Mouse (Mus musculus) left cerebral cortex, postnatal 36 days (tissue): ENCODE data around the gene Sema6b. TPM values are rescaled to one million over a fixed set of nuclear protein-coding genes. Genes with fewer than 3 reads are reported as not detected.
A peak's percentile ranks its signal among the peaks of the same experiment; 100 is the strongest.
"Not testable (repeated sequence)": the region's sequence is repeated elsewhere in the genome, so short reads cannot be mapped to it uniquely, and the experiment has no call there.

ENCODE experiments used
- DNase-seq, 2 experiments: peaks; one replicate each; pipeline ENCODE4 v3.0.0; 2021 to 2022; ENCODE audit warnings: low spot score in 2 of 2, mixed read lengths in 1 of 2
- intact Hi-C: fragments of 180-260 bp; cut with DNase I; formaldehyde crosslinking; loops from one replicate; pipeline ENCODE4 v1.15.1; 2025
- microRNA-seq: library from miRNA; unstranded; fragments of <30 nt; microRNA quantifications from one replicate; pipeline ENCODE4 v1.2.0, GENCODE M21; 2022
- total RNA-seq, 2 experiments: library from RNA; stranded (reverse); gene quantifications; 2 replicates each; pipeline ENCODE4 v1.2.3; 2021

Sema6b gene
- total RNA-seq, 2 experiments from 2014 or later, result 131 to 144 TPM

DNA sequence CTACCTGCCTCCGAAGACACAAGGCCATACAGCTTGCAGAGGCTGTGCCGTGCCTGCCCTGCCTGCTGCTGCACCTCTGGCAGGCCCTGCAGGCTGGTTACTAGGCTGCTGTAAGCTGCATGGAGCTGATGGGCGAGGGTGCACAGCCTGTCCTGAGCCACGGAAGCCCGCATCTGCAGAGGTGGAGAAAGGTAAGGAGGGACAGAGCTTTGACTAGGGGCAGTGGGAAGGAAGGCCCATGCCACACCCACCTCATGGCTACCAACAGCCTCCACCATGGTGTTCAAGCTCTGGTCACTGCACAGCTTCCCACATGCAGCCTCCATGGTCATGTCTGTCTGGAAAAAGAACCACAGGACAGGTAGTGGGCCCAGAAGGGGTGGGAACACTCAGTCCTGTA, 38.0 kb downstream of the Sema6b start:
- no peak for DNase-seq
- intact Hi-C loops, result no loop called here

- intact Hi-C loops, result no loop called here
- DNase-seq, result no peak
Measured at GRCm38 (mm10) chr17:56100811-56101210, 39.3 kb downstream of the Sema6b start.

DNA sequence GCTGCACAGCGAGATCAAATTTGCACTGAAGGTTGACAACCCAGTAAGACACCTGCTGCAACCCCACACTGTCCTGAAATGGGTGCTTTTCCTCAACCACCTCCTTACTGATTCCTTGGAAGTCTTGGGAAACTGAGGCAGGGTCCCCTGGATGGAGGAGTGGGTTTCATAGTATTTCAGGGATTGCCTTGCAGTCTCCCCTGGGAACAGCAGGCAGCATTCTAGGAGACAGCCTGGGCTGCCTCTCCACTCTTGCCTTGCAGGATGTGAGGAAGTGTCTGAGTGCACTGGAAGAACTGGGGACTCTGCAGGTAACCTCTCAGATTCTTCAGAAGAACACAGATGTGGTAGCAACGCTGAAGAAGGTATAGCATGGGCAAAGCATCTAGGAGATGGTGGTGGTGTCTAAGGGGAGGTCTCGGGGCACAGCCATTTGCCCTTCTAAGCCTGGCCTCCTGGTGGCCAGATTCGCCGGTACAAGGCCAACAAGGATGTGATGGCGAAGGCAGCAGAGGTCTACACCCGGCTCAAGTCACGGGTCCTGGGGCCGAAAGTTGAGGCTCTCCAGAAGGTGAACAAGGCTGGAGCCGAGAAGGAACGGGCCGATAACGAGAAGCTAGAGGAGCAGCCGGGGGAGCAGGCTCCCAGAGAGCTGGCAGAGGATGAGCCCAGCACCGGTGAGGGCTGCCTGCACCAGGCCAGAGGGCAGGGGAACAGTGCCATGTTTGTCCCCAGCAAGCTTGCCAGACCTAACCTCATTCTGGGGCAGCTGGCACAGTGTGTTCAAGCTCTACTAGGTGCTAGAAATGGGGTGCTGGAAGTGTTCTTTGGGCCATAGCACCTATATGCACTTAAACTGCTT, 41.2 kb downstream of the Sema6b start:
- intact Hi-C loops, result no loop called here
- no peak for DNase-seq

DNA sequence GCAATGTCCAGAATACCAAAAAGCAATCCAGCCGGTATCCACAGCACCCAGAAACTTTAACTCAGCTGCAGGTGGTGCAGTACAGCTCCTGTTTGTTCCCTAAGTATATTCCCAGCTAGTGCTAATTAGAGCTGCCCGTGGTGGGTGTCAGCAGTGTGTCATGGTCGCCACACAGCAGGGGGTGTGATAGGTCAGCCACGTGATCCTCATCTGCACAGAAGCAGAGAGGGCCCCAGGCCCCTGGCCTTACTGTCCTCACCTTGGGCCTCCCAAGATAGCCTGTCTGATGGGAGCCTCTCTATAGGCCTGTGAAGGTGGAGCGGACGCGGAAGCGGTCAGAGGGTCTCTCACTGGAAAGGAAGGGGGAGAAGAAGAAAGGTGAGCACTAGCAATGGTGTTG, 42.0 kb downstream of the Sema6b start:
- DNase-seq, result no peak
- intact Hi-C loops, result no loop called here

- intact Hi-C loops, result no loop called here
- no peak for DNase-seq
Measured at GRCm38 (mm10) chr17:56096883-56097282, 43.3 kb downstream of the Sema6b start.

DNA sequence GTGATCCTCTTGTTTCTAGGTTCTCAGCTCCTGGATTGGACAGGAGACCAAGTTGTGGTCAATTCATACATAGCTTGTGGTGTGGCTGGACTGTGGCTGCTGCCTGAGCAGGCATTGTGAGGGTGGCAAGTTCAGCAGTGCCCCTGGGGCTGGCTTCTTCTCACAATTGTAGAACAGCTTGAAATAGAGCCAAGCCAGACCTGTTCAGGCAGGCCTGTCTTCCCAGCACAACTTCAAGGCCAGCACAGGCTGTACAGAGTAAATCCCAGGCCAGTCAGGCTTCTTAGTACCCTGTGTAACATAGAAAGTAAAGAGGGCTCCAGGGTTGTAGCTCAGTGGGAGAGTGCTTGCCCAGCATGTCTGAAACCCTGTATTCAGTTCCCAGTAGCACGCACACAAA, 47.3 kb downstream of the Sema6b start:
- DNase-seq, result no peak
- intact Hi-C loops, result no loop called here

- intact Hi-C loops, result no loop called here
- DNase-seq, result no peak
Measured at GRCm38 (mm10) chr17:56092312-56092711, 47.8 kb downstream of the Sema6b start.

DNA sequence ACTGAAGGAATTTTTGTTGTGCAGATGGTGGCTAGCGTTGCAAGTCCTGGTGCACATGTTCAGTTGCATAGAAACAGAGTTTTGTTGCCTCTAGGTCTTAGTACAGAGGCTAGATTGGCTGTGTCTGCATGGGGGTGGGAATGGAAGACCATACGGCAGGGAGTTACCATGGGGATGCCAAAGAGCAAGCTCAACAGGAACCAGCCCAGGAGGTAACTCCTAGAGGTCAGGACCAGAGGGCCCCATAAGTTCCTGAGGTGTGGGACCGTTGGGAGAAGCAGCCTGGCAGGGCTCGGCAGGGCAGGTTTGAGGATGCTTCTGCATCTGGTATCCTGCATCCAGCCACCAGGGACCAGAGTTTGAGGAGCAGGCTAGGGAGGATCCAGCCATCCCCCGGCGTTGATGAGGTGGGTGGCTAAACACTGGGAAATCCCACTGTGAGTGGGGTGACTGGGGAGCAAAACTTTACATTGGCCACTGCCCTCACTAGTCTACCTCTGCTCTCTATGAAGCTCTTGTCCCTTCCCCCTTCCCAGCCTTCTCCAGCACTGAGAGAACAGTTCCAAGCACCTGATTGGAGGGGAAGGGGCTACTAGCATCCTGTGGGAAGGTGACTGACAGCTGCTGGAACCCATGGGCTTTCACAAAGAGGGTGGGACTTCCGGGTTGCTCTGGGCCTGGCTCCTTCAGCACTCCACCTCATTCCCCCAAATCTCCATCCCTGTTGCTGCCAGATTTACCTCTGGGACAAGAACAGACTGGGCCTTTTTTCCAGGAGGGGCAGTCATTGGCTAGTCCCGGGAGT, 59.2 kb downstream of the Sema6b start:
- peak; percentile 43 to 51 for DNase-seq
- intact Hi-C loops, result no loop called here

GRCm38 (mm10) chr17:56079921-56080320, 60.2 kb downstream of the Sema6b start:
- DNase-seq, result no peak
- intact Hi-C loops, result no loop called here

DNA sequence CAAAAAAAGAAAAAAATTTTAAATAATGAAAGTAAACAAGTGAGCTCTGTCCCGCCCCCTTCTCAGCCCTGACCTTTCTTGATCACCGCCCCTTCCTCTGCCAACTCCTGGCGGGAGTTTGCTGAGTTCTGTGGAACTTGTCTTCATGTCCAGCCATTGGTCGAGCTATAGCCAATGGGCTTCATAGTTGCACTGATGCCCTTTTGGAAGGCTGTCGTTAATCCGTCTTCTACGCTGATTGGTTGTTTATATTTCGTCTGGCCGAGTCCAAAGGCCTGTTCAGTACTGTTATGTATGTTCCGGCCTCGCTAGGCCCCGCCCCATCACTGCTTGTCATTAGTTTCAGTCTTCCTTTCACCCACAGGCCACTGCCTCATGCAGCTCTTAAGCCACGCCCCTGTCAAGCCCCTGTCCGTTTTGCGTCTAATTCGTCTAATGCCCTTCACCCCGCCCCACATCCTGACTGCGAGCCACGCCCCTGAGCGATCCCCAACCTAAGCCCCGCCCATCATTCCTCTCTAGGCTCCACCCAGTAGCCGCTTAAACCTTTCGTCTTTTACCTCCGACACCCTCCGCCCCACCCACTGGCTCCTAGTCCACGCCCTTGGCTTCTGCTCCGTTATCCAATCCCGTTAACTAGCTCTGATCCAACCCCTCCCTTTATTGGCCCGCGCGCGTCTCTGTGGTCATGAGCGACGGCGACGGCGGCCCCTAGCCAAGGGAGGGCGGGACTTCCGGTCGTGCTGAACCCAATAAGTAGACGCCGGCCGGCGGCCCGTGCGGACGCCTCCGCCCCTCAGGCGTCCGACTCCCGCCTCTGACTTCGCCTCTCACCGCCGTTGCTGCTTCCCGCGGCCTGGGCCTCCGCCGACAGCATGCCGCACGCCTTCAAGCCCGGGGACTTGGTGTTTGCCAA, 61.0 kb downstream of the Sema6b start, which contains the start of gene Hdgfl2:
Gene Hdgfl2, plus strand, starts transcription at position 755 of the 916 bp plus-strand sequence.
- DNase-seq, result peak; percentile 98 to 99
- intact Hi-C loops, result no loop called here

- DNase-seq, intact Hi-C loops: not testable (repeated sequence)
Measured at GRCm38 (mm10) chr17:56078361-56078760, 61.8 kb downstream of the Sema6b start.

GRCm38 (mm10) chr17:56077523-56077922, 62.6 kb downstream of the Sema6b start:
- intact Hi-C loops, result no loop called here
- no peak for DNase-seq

DNA sequence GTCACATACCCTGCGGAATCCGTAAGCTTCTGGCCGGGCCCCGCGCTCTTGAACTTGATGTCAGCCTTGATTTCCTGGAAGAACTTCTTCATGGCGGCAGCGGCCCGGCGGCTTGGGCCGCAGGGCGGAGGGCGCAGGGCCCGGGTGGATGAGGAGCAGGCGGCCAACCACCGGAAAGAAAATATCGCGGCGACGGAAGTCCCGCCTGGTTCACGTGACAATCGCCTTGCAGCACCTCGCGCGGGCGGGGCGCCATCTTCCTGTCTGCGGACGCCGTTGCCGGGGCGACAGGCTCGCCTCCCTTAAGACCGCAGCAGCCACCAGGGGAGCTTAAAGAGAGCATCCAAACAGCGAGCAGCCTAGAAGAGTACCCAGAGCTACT, 65.3 kb downstream of the Sema6b start, which contains the start of gene Ubxn6:
Gene Ubxn6, minus strand, starts transcription at position 202 of the 382 bp plus-strand sequence.
- DNase-seq, result peak; percentile 98
- intact Hi-C loops, result loop anchor here (2.0 kb wide), 1 partner anchor 34 kb away; the partner anchor contains the start of gene Chaf1a

DNA sequence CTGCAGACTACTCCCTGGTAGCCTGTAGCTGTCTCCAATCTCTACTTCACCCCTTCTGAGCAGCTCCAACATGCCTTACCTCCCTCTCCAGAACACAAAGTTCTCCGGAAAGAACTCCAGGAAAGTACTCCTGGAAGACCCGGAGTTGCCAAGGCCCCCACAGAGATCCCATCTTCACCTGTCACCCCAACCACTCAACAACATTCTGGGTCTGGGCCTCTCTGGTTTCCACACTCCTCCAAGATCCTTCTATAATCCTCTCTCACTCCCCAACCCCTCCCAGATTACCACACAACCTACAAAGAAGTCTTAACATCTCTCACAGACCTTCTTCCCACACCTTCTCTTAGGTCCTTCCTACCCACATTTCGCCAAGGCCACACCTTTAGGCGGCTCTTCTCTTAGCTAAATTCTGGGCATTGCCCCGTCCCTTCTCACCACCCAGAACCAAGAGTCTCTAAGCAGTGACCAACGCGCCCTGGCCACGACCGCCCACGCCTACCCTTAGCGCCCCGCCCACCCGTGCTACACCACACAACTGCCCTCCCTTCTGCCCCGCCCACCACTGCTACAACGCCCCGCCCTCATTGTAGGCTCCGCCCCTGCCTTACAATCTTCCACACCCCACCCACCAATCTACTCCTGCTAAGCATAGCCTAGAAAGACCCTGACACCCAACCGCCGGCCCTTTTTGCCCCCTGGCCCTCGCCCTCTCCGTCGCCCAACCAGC, 65.9 kb downstream of the Sema6b start:
- DNase-seq, result peak in 1 of 2 experiments; percentile 68
- intact Hi-C loops, result loop anchor here (2.0 kb wide), 1 partner anchor 33 kb away; the partner anchor contains the start of gene Chaf1a

Small RNA genes lying within 50 kb of the gene (microRNA-seq; reads per million reads assigned to microRNA genes)
- not detected for gene Gm44397

Other genes starting within 250 kb of the Sema6b start
- gene Zfp959, start 248.2 kb downstream of the Sema6b start, total RNA-seq, result 1 to 10 TPM; 6.5 to 7.7 TPM
- 1 to 10 TPM; 3.5 to 3.8 TPM for gene Zfp119b, start 190.8 kb downstream of the Sema6b start, total RNA-seq
- gene Ebi3, start 187.7 kb downstream of the Sema6b start, total RNA-seq, result 1 to 10 TPM; 1.9 to 2.0 TPM
- gene Yju2, start 181.2 kb downstream of the Sema6b start, total RNA-seq, result 10 to 100 TPM; 14.1 to 15.8 TPM
- gene Shd, start 169.9 kb downstream of the Sema6b start, total RNA-seq, result 10 to 100 TPM; 34.0 to 42.4 TPM
- 10 to 100 TPM; 75.0 to 97.4 TPM for gene Fsd1, start 153.8 kb downstream of the Sema6b start, total RNA-seq
- 1 to 10 TPM; 2.3 to 3.1 TPM for gene Stap2, start 134.8 kb downstream of the Sema6b start, total RNA-seq
- gene Mpnd, start 134.6 kb downstream of the Sema6b start, total RNA-seq, result 100 to 1,000 TPM in 1 of 2 experiments, 10 to 100 TPM in 1; 92.7 to 105 TPM
- 10 to 100 TPM; 39.3 to 45.1 TPM for gene Sh3gl1, start 103.7 kb downstream of the Sema6b start, total RNA-seq
- 1 to 10 TPM; 2.2 to 2.7 TPM for gene Chaf1a, start 99.9 kb downstream of the Sema6b start, total RNA-seq
- gene Ubxn6, start 65.3 kb downstream of the Sema6b start, total RNA-seq, result 10 to 100 TPM; 87.9 to 94.9 TPM
- 100 to 1,000 TPM in 1 of 2 experiments, 10 to 100 TPM in 1; 95.2 to 109 TPM for gene Hdgfl2, start 60.7 kb downstream of the Sema6b start, total RNA-seq
- 1 to 10 TPM; 2.9 to 6.4 TPM for gene Plin4, start 30.5 kb downstream of the Sema6b start, total RNA-seq
- gene Plin5, start 22.7 kb downstream of the Sema6b start, total RNA-seq, result under 1 TPM; 0.59 to 0.99 TPM
- gene Lrg1, start 18.3 kb downstream of the Sema6b start, total RNA-seq, result 1 to 10 TPM; 4.2 to 5.4 TPM
- 1 to 10 TPM; 7.9 to 8.5 TPM for gene Tnfaip8l1, start 22.1 kb upstream of the Sema6b start, total RNA-seq
- gene Mydgf, start 43.6 kb upstream of the Sema6b start, total RNA-seq, result 10 to 100 TPM; 39.7 to 43.9 TPM
- 10 to 100 TPM; 68.7 to 72.1 TPM for gene Dpp9, start 78.6 kb upstream of the Sema6b start, total RNA-seq
- 10 to 100 TPM; 33.0 to 35.4 TPM for gene Fem1a, start 116.5 kb upstream of the Sema6b start, total RNA-seq
- 1 to 10 TPM; 4.9 to 5.3 TPM for gene Ticam1, start 136.4 kb upstream of the Sema6b start, total RNA-seq
- 10 to 100 TPM in 1 of 2 experiments, 1 to 10 TPM in 1; 9.3 to 10.1 TPM for gene Plin3, start 152.5 kb upstream of the Sema6b start, total RNA-seq
- not detected for gene Arrdc5, start 159.9 kb upstream of the Sema6b start, total RNA-seq
- 1 to 10 TPM in 1 of 2 experiments, under 1 TPM in 1; 0.82 to 1.3 TPM for gene Uhrf1, start 163.0 kb upstream of the Sema6b start, total RNA-seq
- 10 to 100 TPM; 64.4 to 78.3 TPM for gene Kdm4b, start 185.7 kb upstream of the Sema6b start, total RNA-seq